Mouse (Mus musculus) erythroid progenitor cell, adult 5-6 weeks (primary cell): ENCODE results near the gene Card10. TPM values are rescaled to one million over a fixed set of nuclear protein-coding genes. Genes with fewer than 3 reads are reported as not detected.

Source experiments
- ATAC-seq: replicated peaks from 2 replicates; pipeline ENCODE4 v1.8.0; 2016; ENCODE audit warnings: moderate number of reproducible peaks, mild to moderate bottlenecking, moderate TSS enrichment, inconsistent platforms; ENCODE audit not compliant: poor library complexity, low FRiP score, severe bottlenecking
- total RNA-seq, 2 experiments: library from RNA; stranded (forward) in 1 of 2; stranded (reverse) in 1 of 2; fragments of 150-400 nt in 1 of 2; fragments of 186-747, 209-891 nt in 1 of 2; gene quantifications; 2 replicates each; pipeline versions ENCODE4 v1.2.3 to v1.2.4; 2015 to 2017; ENCODE audit warnings: low replicate concordance in 2 of 2

Gene Card10
- total RNA-seq, 2 experiments from 2014 or later: 0.42 TPM; not detected in 1

GRCm38 (mm10) chr15:78749855-78750254, 53.0 kb downstream of the Card10 start:
- no peak for ATAC-seq

DNA sequence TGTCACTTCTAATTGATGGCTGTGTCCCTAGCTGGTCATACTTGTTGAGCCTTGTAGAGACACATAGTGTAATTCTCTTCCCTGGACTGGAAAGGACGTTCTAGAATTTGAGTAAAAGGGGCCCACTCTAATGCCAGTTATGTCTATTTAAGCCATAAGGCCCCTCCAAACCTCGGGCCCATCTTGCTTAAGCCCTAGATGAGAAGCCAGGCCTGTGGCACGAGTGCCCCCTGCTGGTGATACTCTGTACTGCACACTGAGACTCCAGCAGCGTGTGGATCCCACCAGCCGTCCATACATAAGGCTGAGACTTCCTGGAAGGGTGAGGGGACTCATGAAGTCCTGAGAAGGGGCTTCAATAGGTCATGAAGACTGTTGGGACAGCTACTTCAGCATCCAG, 58.6 kb downstream of the Card10 start:
- ATAC-seq: no peak; the same call in 1 of the 2 replicates

DNA sequence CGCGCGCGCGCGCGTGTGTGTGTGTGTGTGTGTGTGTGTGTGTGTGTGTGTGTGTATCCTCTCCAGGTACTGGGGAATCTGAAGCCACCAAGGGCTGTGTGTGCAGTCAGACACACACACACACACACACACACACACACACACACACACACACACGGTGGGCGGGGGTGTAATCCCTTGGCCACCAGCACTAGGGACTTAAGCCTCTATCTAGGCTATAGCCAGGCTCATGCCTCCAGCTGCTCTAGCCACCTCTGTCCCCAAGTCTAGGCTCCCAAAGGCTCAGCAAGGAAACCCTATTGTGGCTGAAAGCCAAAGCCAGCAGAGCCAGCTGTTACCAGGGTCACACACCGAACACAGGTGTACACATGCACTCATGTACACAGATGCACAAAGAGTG, 60.0 kb downstream of the Card10 start:
- no peak for ATAC-seq

DNA sequence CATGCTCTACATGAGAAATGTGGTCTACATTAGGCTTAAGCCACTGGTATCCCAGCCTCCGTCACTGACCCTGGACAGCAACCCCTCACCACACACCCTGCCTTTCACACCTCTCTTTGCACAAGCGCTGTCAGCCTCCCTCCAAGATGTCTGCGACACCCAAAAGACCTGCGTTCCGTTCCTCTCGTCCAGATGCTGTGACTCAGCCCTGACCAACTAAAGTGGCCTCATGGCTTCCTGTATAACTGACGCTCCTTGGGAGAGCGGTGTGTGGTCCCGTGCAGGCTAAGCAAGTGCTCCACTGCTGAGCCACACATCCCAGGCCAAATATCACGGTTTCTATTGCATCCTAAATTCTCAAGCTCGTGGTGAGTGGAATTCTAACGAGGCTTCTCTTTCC, 62.2 kb downstream of the Card10 start:
- ATAC-seq: no peak

- ATAC-seq: no peak
Measured at GRCm38 (mm10) chr15:78737146-78737545, 65.7 kb downstream of the Card10 start.

DNA sequence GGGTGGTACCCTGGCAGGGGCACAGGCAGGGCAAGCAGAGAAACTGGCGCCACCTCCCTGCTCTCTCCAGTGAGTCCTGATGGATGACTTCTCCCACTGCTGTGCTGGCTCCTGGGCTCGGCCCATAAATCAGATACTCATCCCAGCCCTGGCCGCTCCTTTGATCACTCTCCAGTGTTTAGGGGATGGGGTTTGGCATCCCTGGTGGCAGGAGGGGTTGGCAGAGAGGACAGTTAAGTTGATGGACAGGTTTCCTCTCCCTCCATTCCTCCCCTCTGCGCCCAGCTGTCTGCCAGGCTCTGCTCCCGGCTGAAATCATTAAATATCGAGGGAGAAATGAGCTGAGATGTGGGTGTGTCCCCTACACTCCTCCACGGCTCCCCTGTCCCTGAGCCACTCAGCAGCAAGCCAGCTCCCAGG, 66.2 kb downstream of the Card10 start:
- no peak for ATAC-seq

DNA sequence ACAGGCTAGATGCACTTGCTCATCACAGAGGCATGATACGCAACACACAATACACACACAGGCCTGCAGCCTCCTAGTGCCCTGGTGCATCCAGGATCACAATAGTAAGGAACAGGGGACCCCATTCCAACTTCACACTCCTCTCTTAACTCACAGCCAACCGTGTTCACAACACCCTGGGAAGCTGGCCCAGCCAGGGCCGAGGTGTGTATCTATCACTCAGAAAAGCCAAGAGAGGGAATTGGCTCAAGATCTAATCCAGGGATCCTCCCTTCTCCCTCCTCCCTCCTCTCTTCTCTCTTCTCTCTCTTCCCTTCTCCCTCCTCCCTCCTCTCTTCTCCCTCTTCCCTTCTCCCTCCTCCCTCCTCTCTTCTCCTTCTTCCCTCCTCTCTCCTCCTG, 66.7 kb downstream of the Card10 start:
- no peak for ATAC-seq

GRCm38 (mm10) chr15:78735431-78736180, 67.2 kb downstream of the Card10 start:
- ATAC-seq: no peak

DNA sequence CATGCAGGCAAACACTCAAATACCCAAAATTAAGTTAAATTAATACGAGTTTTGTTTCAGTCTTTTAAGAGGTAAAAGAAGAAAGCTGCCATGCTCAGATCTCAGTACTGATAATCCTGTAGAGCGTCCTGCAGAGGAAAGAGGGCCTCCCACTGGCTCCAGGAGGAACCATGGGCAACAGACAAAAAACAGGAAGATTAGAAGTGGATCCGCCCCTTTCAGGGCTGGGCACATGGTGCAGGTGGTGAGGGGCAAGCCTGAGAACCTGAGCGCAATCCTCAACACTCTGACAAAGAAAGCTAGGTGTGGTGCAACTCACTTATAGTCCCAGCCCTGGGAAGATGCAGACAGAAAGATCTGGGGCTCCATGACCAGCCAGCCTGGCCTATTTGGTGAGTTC, 71.0 kb downstream of the Card10 start:
- no peak for ATAC-seq

DNA sequence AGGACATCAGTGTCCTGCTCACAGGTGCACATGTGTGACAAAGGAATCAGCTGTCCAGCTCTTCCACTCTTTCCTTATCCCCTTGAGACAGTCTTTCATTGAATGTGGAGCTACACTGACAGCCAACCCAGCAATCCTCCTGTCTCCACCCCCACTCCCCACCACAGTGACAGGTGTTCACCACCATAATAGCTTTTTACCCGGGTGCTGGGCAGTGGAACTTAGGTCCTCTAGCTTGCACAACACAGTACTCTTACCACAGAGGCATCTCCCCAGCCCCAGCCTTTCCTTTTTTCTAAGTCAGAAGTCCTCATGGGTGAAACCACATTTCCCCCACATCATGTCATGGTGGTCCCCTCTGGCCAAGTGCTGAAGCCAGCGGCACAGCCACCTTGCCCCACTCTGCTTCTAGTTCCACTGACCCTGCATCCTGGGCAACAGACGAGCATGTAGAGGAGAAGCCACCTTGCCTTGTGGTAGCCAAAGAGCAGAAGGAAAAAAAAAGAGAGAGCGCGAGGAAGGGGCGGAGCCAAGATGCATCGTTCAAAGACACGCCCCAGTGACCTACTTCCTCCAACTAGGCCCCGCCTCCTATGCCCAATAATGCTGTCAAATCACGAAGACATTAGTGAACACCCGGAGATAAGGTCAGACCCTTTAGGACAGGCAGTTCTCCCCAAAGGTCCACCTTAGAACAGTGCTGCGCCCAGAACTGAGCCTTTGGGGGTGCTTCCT, 72.4 kb downstream of the Card10 start:
- ATAC-seq: no peak

GRCm38 (mm10) chr15:78726697-78727096, 76.1 kb downstream of the Card10 start:
- ATAC-seq: no peak

Other genes starting within 250 kb of the Card10 start
- 126 and 259 TPM in 2 replicates for gene Rac2, start 230.3 kb downstream of the Card10 start, total RNA-seq (2015; ENCODE audit: low replicate concordance)
- gene Rac2, start 230.3 kb downstream of the Card10 start, total RNA-seq (2017; ENCODE audit: low replicate concordance): 61.6 and 79.4 TPM in 2 replicates
- 11.2 and 18.4 TPM in 2 replicates for gene Cyth4, start 206.0 kb downstream of the Card10 start, total RNA-seq (2015; ENCODE audit: low replicate concordance)
- gene Cyth4, start 206.0 kb downstream of the Card10 start, total RNA-seq (2017; ENCODE audit: low replicate concordance): 16.3 and 20.8 TPM in 2 replicates
- not detected in 2 replicates for gene Elfn2, start 84.3 kb downstream of the Card10 start, total RNA-seq (2015; ENCODE audit: low replicate concordance)
- not detected in 2 replicates for gene Elfn2, start 84.3 kb downstream of the Card10 start, total RNA-seq (2017; ENCODE audit: low replicate concordance)
- 1.7 and 1.8 TPM in 2 replicates for gene Mfng, start 29.6 kb downstream of the Card10 start, total RNA-seq (2015; ENCODE audit: low replicate concordance)
- gene Mfng, start 29.6 kb downstream of the Card10 start, total RNA-seq (2017; ENCODE audit: low replicate concordance): 2.3 TPM in 1 of 2 replicates, not detected in the other
- gene Cdc42ep1, start 39.6 kb upstream of the Card10 start, total RNA-seq (2015; ENCODE audit: low replicate concordance): not detected in 2 replicates
- gene Cdc42ep1, start 39.6 kb upstream of the Card10 start, total RNA-seq (2017; ENCODE audit: low replicate concordance): not detected in 2 replicates
- gene Lgals2, start 52.5 kb upstream of the Card10 start, total RNA-seq (2015; ENCODE audit: low replicate concordance): not detected in 2 replicates
- gene Lgals2, start 52.5 kb upstream of the Card10 start, total RNA-seq (2017; ENCODE audit: low replicate concordance): not detected in 2 replicates
- gene Gga1, start 74.1 kb upstream of the Card10 start, total RNA-seq (2015; ENCODE audit: low replicate concordance): 22.0 and 25.2 TPM in 2 replicates
- 3.5 and 6.0 TPM in 2 replicates for gene Gga1, start 74.1 kb upstream of the Card10 start, total RNA-seq (2017; ENCODE audit: low replicate concordance)
- gene Gm49510, start 96.6 kb upstream of the Card10 start, total RNA-seq (2015; ENCODE audit: low replicate concordance): 1.3 TPM in 1 of 2 replicates, not detected in the other
- not detected in 2 replicates for gene Gm49510, start 96.6 kb upstream of the Card10 start, total RNA-seq (2017; ENCODE audit: low replicate concordance)
- gene Sh3bp1, start 96.7 kb upstream of the Card10 start, total RNA-seq (2015; ENCODE audit: low replicate concordance): 17.7 and 21.4 TPM in 2 replicates
- gene Sh3bp1, start 96.7 kb upstream of the Card10 start, total RNA-seq (2017; ENCODE audit: low replicate concordance): 0.26 and 7.1 TPM in 2 replicates
- gene Pdxp, start 110.9 kb upstream of the Card10 start, total RNA-seq (2015; ENCODE audit: low replicate concordance): 0.72 and 2.1 TPM in 2 replicates
- 1.4 TPM in 1 of 2 replicates, not detected in the other for gene Pdxp, start 110.9 kb upstream of the Card10 start, total RNA-seq (2017; ENCODE audit: low replicate concordance)
- 66.7 and 92.6 TPM in 2 replicates for gene Lgals1, start 123.7 kb upstream of the Card10 start, total RNA-seq (2015; ENCODE audit: low replicate concordance)
- gene Lgals1, start 123.7 kb upstream of the Card10 start, total RNA-seq (2017; ENCODE audit: low replicate concordance): 67.5 and 70.4 TPM in 2 replicates
- gene Nol12, start 131.9 kb upstream of the Card10 start, total RNA-seq (2015; ENCODE audit: low replicate concordance): 12.6 and 22.6 TPM in 2 replicates
- 6.8 and 11.2 TPM in 2 replicates for gene Nol12, start 131.9 kb upstream of the Card10 start, total RNA-seq (2017; ENCODE audit: low replicate concordance)
- gene Triobp, start 144.7 kb upstream of the Card10 start, total RNA-seq (2015; ENCODE audit: low replicate concordance): 40.7 and 72.8 TPM in 2 replicates
- gene Triobp, start 144.7 kb upstream of the Card10 start, total RNA-seq (2017; ENCODE audit: low replicate concordance): 46.2 and 61.3 TPM in 2 replicates
- gene H1f0, start 225.4 kb upstream of the Card10 start, total RNA-seq (2015; ENCODE audit: low replicate concordance): 13.7 and 21.4 TPM in 2 replicates
- 16.7 and 19.7 TPM in 2 replicates for gene H1f0, start 225.4 kb upstream of the Card10 start, total RNA-seq (2017; ENCODE audit: low replicate concordance)
- gene Galr3, start 238.8 kb upstream of the Card10 start, total RNA-seq (2015; ENCODE audit: low replicate concordance): not detected in 2 replicates
- not detected in 2 replicates for gene Galr3, start 238.8 kb upstream of the Card10 start, total RNA-seq (2017; ENCODE audit: low replicate concordance)